Mouse (Mus musculus) kidney, postnatal 25 days (tissue): Measurements from ENCODE around the gene Hivep1.

Experiments used
- DNase-seq, 2 experiments: peaks; one replicate each; pipeline ENCODE4 v3.0.0; 2021; ENCODE audit warnings: mixed read lengths in 2 of 2

The Hivep1 gene

GRCm38 (mm10) chr13:42051961-42052695 is at the start of gene Hivep1:
Hivep1 (plus strand) TSS chr13:42052021.
- DNase-seq: peak; percentile 81 to 94

- no peak for DNase-seq
Measured at GRCm38 (mm10) chr13:42015484-42016045, 36.3 kb upstream of the Hivep1 start.

GRCm38 (mm10) chr13:42016218-42016617 is 35.6 kb upstream of the Hivep1 start:
- DNase-seq: no peak

- DNase-seq: no peak
Measured at GRCm38 (mm10) chr13:42018356-42018755, 33.5 kb upstream of the Hivep1 start.

- no peak for DNase-seq
Measured at GRCm38 (mm10) chr13:42041203-42041602, 10.6 kb upstream of the Hivep1 start.

GRCm38 (mm10) chr13:42043431-42043830 is 8.4 kb upstream of the Hivep1 start:
- no peak for DNase-seq

GRCm38 (mm10) chr13:42048991-42049773 is 2.6 kb upstream of the Hivep1 start:
- DNase-seq: peak; percentile 84 to 94

GRCm38 (mm10) chr13:42049774-42050125 is 2.1 kb upstream of the Hivep1 start:
- DNase-seq: no peak

- no peak for DNase-seq
Measured at GRCm38 (mm10) chr13:42050160-42050559, 1.7 kb upstream of the Hivep1 start.

- no peak for DNase-seq
Measured at GRCm38 (mm10) chr13:42050880-42051201, 980 bp upstream of the Hivep1 start.

- peak; percentile 99 to 100 for DNase-seq
Measured at GRCm38 (mm10) chr13:42051202-42051906, 467 bp upstream of the Hivep1 start.

GRCm38 (mm10) chr13:42052696-42053541 is 1.1 kb downstream of the Hivep1 start:
- peak; percentile 73 to 84 for DNase-seq

GRCm38 (mm10) chr13:42053656-42054055 is 1.8 kb downstream of the Hivep1 start:
- no peak for DNase-seq

GRCm38 (mm10) chr13:42054138-42054537 is 2.3 kb downstream of the Hivep1 start:
- DNase-seq: no peak

GRCm38 (mm10) chr13:42056712-42057332 is 5.0 kb downstream of the Hivep1 start:
- no peak for DNase-seq

- DNase-seq: peak; percentile 20 to 42
Measured at GRCm38 (mm10) chr13:42060846-42061630, 9.2 kb downstream of the Hivep1 start.

- DNase-seq: no peak
Measured at GRCm38 (mm10) chr13:42064257-42064656, 12.4 kb downstream of the Hivep1 start.

GRCm38 (mm10) chr13:42070236-42070635 is 18.4 kb downstream of the Hivep1 start:
- DNase-seq: no peak

GRCm38 (mm10) chr13:42071011-42071410 is 19.2 kb downstream of the Hivep1 start:
- no peak for DNase-seq

GRCm38 (mm10) chr13:42073285-42073684 is 21.5 kb downstream of the Hivep1 start:
- no peak for DNase-seq

- DNase-seq: no peak
Measured at GRCm38 (mm10) chr13:42075546-42075945, 23.7 kb downstream of the Hivep1 start.
